Mouse (Mus musculus): ENCODE results near the gene Phactr3.
"Not testable (repeated sequence)": the region's sequence is repeated elsewhere in the genome, so short reads cannot be mapped to it uniquely, and the experiment has no call there.

Gene Phactr3

DNA sequence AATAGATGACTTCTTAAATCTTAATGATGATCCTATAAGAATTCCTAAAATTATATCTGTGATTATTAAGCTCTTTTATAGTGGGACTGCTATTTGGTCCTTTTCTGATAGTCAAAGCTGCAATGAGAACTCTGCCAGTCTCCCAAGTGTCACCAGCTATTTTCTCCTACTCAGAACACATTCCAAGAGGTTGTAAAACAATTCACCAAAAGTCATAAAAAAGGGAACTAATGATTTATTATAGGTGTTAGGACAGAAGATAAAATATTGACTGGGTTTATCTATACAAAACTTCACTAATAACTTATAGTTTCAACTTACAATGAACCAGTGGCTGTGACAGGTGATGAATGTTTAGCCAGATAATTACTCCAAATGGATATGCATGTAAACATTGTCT, 223.3 kb downstream of the Phactr3 start:
- not testable (repeated sequence) for DNase-seq

DNA sequence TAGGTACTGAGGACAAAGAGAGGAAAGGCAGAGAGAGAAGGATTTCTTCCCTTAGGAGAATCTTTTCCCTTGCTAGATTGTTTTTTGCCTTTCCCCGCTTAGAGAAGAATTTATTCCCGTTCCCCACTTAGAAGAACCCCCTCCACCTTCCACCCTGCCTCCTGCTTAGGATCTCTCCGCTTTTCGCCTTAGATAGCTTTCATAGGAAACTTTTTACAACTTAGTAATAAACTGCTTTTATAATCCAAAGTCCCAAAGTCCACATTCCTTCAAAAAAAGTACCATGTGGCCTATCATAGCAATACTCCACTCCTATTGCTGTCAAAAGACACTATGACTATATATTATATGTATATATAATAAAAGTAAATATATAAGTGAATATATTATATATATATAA, 223.8 kb downstream of the Phactr3 start:
- DNase-seq = no peak

Measured in lung, postnatal 14 days (tissue).